Mouse (Mus musculus) lung, postnatal 0 days (tissue): ENCODE measurements at regions not wholly inside any gene's neighbourhood (a gene's known extent, or its start where the extent isn't known, plus 50 kb on each side); places are given as distances from the start of the nearest gene placed in this dataset.

ENCODE experiments used
- CTCF ChIP-seq: IDR thresholded peaks from 2 replicates; pipeline ENCODE4 v1.5.1; 2016; ENCODE audit warnings: antibody characterized with exemption, mild to moderate bottlenecking
- EP300 ChIP-seq: IDR thresholded peaks from 2 replicates; pipeline ENCODE4 v1.6.1; 2016; ENCODE audit warnings: antibody characterized with exemption, mild to moderate bottlenecking, control low read depth

- no peak for TF ChIP-seq EP300
- TF ChIP-seq CTCF, result no peak
Observed at GRCm38 (mm10) chr7:117139245-117139970, 241.4 kb upstream of the Xylt1 start.
